Mouse (Mus musculus) lung, embryonic 15.5 days (tissue): ENCODE measurements around the gene Gys2. TPM values are rescaled to one million over a fixed set of nuclear protein-coding genes. Genes with fewer than 3 reads are reported as not detected.

Source experiments
- ATAC-seq: fragments of 200-750 bp; cut with Nextera tagmentation; 2 replicates; pipeline ENCODE4 v1.8.0; 2017; ENCODE audit warnings: moderate number of reproducible peaks, borderline replicate concordance; ENCODE audit not compliant: low FRiP score, low TSS enrichment; ENCODE audit errors: extremely low read depth
- H3K27ac ChIP-seq: fragments of 300-500 bp; sonication (generic); 2 replicates; pipeline ENCODE4 v1.5.1; 2015; ENCODE audit warnings: moderate library complexity, mild to moderate bottlenecking, inconsistent platforms
- H3K27me3 ChIP-seq: fragments of 300-500 bp; sonication (generic); 2 replicates; pipeline ENCODE4 v1.6.1; 2015; ENCODE audit warnings: inconsistent platforms
- H3K36me3 ChIP-seq: fragments of 300-500 bp; sonication (generic); 2 replicates; pipeline ENCODE4 v1.6.1; 2015; ENCODE audit warnings: inconsistent platforms
- H3K4me1 ChIP-seq: fragments of 300-500 bp; sonication (generic); 2 replicates; pipeline ENCODE4 v1.6.1; 2015; ENCODE audit warnings: inconsistent platforms
- H3K4me2 ChIP-seq: fragments of 300-500 bp; sonication (generic); 2 replicates; pipeline ENCODE4 v1.6.1; 2015; ENCODE audit warnings: inconsistent platforms, mild to moderate bottlenecking, moderate library complexity
- H3K4me3 ChIP-seq: fragments of 300-500 bp; sonication (generic); 2 replicates; pipeline ENCODE4 v1.5.1; 2015; ENCODE audit warnings: mild to moderate bottlenecking, inconsistent platforms
- H3K9ac ChIP-seq: fragments of 300-500 bp; sonication (generic); 2 replicates; pipeline ENCODE4 v1.6.1; 2015; ENCODE audit warnings: inconsistent platforms
- H3K9me3 ChIP-seq: fragments of 300-500 bp; sonication (generic); 2 replicates; pipeline ENCODE4 v1.6.1; 2016; ENCODE audit warnings: inconsistent platforms
- WGBS: fragments of 180-500 bp; shearing (Covaris S2); methylation state at CpG from one replicate; pipeline ENCODE4 v1.1.7; 2015; 5-methylcytosine and 5-hydroxymethylcytosine counted together
- polyA plus RNA-seq: library from polyadenylated mRNA; unstranded; fragments of >200 nt; fragmentation: Nextera tagmentation; extraction: Ambion mirVana; gene quantifications from 2 replicates; pipeline ENCODE4 v1.2.1, GENCODE M21; 2015

Gys2 gene
- polyA plus RNA-seq, 1 experiment from 2014 or later, result 0.10 TPM

DNA sequence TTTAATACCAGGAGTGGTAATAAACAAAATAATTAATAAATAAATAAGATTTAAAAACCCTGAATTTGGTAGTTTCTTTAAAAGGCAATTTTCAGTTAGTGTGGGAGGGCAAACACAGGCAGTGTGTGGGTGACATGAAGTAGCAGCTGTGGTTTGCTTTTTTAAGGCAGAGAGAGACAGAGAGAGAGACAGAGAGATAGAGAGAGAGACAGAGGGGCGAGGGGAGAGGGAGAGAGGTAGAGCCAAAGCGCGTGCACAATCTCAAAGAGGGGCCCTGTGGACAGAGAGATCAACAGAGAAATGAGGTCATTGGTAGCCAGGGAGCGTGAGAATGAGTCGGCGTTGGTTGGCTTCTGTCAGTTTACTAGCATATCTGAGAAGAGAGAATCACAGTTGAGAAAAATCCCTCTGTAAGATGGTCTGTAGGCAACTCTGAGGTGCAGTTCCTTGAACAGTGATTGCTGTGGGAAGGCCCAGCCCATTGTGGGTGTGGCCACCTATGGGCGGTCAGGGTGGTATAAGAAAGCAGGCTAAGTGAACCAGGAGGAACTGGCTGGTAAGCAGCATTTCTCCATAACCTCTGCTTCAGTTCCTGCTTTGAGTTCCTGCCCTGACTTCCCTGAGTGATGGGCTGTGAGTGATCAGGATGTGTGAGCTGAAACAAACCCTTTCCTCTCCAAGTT, 17.5 kb downstream of the Gys2 start:
- 60% methylated on average over 7 of the region's 7 CpGs for WGBS
- H3K9me3 ChIP-seq, result no peaks in the 10 kb centered on the region
- peak; percentile 69; the same call in 1 of the 2 replicates for ATAC-seq
- H3K4me3 ChIP-seq, result no peak overlapping the region
- no peaks in the 10 kb centered on the region for H3K4me1 ChIP-seq
- H3K4me2 ChIP-seq, result no peak overlapping the region
- H3K9ac ChIP-seq, result no peak overlapping the region
- no peaks in the 10 kb centered on the region for H3K27me3 ChIP-seq
- H3K36me3 ChIP-seq, result no peaks in the 10 kb centered on the region
- H3K27ac ChIP-seq, result no peak overlapping the region

DNA sequence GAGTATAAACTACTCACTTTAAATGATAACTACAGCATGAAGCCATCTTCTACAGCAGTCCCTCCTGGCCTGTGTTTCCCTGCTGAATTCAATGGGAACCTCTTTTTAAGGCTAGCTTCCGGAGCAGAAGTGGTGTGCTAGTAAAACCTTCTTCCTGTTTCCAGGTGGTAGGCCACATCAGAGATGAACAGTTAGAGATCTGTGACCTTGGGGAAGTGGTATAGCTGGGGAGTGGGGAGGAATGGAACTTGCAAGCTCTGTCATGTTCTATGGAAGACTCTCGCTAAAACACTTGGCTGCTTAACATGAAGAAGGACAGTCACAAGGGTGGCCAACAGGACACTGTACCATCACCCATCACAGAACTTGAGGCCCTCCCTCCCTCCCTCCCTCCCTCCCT, 19.6 kb downstream of the Gys2 start:
- Histone ChIP-seq H3K9me3 (no peaks in the 10 kb centered on the region), H3K4me2 (no peak overlapping the region), H3K36me3 (no peaks in the 10 kb centered on the region), H3K4me1 (no peaks in the 10 kb centered on the region), H3K27me3 (no peaks in the 10 kb centered on the region), H3K27ac (no peak overlapping the region), H3K4me3 (no peak overlapping the region), H3K9ac (no peak overlapping the region)
- no peak for ATAC-seq
- 82% methylated on average over 2 of the region's 2 CpGs for WGBS

DNA sequence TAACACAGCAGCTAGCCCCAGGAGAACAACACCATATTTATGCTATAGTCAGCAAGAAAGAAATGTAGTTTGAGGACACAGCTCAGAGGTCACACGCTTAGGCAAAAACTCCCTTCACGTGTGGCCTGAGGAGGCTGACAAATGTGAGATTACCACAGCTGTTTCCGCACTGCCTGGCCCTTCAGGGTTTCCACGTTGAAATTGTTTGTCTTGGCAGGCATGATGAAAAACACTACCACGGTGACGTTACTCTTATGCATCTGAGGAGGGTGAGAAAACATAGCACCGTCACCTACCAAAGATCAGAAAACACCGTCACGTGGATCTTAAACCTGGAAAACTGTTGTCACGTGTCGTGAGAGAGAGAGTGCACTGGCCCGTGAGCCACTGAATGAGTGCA, 21.5 kb downstream of the Gys2 start:
- no peak overlapping the region for H3K4me2 ChIP-seq
- H3K9me3 ChIP-seq, result no peaks in the 10 kb centered on the region
- H3K4me1 ChIP-seq, result no peaks in the 10 kb centered on the region
- no peak overlapping the region for H3K4me3 ChIP-seq
- H3K9ac ChIP-seq, result no peak overlapping the region
- no peaks in the 10 kb centered on the region for H3K36me3 ChIP-seq
- WGBS, result 58% methylated on average over 12 of the region's 12 CpGs
- H3K27ac ChIP-seq, result no peak overlapping the region
- no peak for ATAC-seq
- H3K27me3 ChIP-seq, result no peaks in the 10 kb centered on the region

DNA sequence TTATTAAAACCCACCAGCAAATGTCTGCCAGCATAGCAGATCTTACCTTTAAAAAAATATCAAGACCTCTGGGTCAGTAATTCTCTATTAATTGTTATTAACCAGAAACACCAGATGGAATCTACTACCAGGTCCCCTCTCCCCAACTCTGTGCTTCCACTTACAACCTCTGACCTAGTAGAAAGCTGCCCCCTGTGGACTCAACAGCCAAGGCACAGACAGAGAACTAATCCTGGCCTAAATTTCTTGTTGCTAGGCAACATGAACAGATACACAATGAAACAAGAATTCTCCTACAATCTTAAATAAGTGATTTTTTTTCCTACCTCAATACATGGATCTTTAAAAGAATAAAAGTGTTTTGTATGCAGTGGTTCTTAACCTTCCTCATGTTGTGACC, 43.8 kb downstream of the Gys2 start:
- no peak for ATAC-seq
- H3K27me3 ChIP-seq, result no peaks in the 10 kb centered on the region
- H3K9ac ChIP-seq, result no peak overlapping the region
- H3K9me3 ChIP-seq, result no peaks in the 10 kb centered on the region
- H3K27ac ChIP-seq, result no peak overlapping the region
- H3K36me3 ChIP-seq, result no peaks in the 10 kb centered on the region
- no peak overlapping the region for H3K4me2 ChIP-seq
- no peak overlapping the region for H3K4me3 ChIP-seq
- H3K4me1 ChIP-seq, result no peaks in the 10 kb centered on the region

DNA sequence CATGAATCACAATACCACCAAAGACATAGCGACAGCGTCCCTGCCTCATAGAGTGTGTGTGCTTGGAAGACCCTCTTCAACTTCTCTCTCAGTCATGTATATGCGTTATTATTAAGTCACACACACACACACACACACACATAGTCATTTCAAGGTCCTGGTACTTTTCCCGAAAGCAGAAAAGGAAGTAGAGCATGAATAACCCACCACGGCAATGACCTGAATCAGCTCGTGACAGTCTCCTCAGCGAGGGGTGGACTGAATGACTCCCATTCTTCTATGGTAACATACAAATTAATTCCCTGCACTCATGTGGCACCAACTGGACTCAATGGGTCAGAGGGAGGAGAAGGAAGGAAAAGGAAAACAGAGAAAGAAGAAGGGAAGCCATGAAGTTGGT, 47.9 kb downstream of the Gys2 start:
- Histone ChIP-seq H3K4me2 (no peak overlapping the region), H3K4me1 (no peaks in the 10 kb centered on the region), H3K4me3 (no peak overlapping the region), H3K9ac (no peak overlapping the region), H3K9me3 (no peaks in the 10 kb centered on the region), H3K27me3 (no peaks in the 10 kb centered on the region), H3K27ac (no peak overlapping the region), H3K36me3 (no peaks in the 10 kb centered on the region)
- ATAC-seq, result no peak
- 67% methylated on average over 7 of the region's 7 CpGs for WGBS

DNA sequence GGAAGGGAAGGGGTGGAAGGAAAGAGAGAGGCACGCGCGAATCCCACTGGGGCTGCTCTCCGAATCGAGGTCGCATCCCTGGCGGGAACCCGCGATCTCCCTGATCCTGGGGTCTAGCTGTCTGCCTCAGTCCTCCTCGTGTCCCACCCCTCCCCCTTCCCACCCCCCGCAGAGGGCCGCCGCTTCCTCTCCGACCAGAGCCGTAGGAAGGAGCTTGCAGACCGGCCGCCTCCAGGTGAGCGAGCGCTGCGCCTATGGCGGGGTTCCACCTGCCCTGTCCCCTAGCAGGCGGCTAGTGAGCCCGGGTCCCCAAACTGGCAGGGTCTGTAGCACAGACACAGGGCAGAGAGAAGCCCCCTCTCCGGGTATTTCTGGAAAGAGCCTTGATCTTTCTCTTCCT, 58.3 kb downstream of the Gys2 start:
- H3K4me3 ChIP-seq, result peak overlapping the region; percentile 22
- H3K27ac ChIP-seq, result no peak overlapping the region
- H3K9me3 ChIP-seq, result no peaks in the 10 kb centered on the region
- peaks cover 10% of the 10 kb centered on the region for H3K4me1 ChIP-seq
- 0 out of 2 replicates have a peak, but pooled peaks have one; percentile 14 for ATAC-seq
- H3K9ac ChIP-seq, result no peak overlapping the region; the same call in 1 of the 2 replicates
- H3K4me2 ChIP-seq, result peak overlapping the region; percentile 45
- no peaks in the 10 kb centered on the region for H3K36me3 ChIP-seq
- H3K27me3 ChIP-seq, result peaks cover 29% of the 10 kb centered on the region
- 2% methylated on average over 15 of the region's 24 CpGs for WGBS

DNA sequence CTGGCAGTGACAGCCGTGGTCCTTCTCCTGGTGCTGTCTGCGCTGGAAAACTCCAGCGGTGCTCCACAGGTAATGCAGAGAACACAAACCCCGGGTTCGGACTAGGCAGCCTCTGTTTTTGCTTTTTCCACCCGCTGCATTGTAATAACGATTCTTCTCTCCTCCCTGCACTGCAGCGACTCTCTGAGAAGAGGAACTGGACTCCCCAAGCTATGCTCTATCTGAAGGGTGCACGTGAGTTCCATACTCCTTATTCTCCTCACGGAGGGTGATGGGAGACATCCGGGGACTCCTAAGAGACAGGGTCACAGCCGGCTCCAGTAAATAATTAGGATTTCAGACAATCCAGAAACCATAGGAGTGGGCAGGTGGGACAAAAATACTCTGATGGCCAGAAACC, 59.1 kb downstream of the Gys2 start:
- H3K9me3 ChIP-seq, result no peaks in the 10 kb centered on the region
- H3K27me3 ChIP-seq, result peaks cover 29% of the 10 kb centered on the region
- no peak overlapping the region for H3K9ac ChIP-seq
- peaks cover 10% of the 10 kb centered on the region for H3K4me1 ChIP-seq
- H3K27ac ChIP-seq, result no peak overlapping the region
- H3K36me3 ChIP-seq, result no peaks in the 10 kb centered on the region
- H3K4me3 ChIP-seq, result no peak overlapping the region
- WGBS, result 15% methylated on average over 12 of the region's 12 CpGs
- H3K4me2 ChIP-seq, result no peak overlapping the region; the same call in 1 of the 2 replicates
- no peak for ATAC-seq

DNA sequence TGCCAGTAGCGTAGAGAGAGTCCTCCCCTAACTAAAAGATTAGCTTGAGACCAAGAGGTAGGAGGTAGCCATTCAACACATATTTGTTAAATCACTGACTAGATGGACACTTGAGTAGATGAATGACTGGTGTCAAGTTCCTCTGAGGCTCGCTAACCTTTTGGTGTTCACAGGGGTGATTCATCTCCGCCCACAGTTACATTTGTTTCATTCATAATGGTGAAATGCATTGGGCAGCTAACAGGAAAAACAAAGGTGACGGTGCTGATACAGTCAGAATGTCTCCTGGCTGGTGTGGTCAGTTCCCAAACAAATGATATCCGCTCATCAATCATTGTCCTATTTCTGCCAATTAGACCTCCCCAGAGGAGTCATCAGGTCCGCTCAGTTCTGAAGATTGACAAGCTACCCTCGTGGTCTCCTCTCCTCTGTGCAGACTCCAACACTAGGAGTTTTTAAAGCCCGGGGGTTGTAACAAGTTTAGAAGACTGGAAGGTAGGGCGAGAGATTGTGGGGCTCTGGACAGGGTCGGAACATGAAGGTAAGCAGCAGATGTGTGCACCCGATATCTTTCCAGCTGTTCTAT, 59.9 kb downstream of the Gys2 start, which contains the start of gene Spx:
Gene Spx, plus strand, starts transcription at position 536 of the 586 bp plus-strand sequence.
- Histone ChIP-seq H3K27ac (peak within 1 kb of the TSS; percentile 16; the same call in 1 of the 2 replicates), H3K36me3 (no peaks in the 10 kb centered on the region), H3K4me1 (peaks cover 10% of the 10 kb centered on the region), H3K9ac (no peak within 1 kb of the TSS), H3K4me2 (peak within 1 kb of the TSS; percentile 45; the same call in 1 of the 2 replicates), H3K4me3 (no peak within 1 kb of the TSS), H3K9me3 (no peaks in the 10 kb centered on the region), H3K27me3 (peaks cover 29% of the 10 kb centered on the region)
- no peak for ATAC-seq
- WGBS, result 48% methylated on average over 11 of the region's 11 CpGs

DNA sequence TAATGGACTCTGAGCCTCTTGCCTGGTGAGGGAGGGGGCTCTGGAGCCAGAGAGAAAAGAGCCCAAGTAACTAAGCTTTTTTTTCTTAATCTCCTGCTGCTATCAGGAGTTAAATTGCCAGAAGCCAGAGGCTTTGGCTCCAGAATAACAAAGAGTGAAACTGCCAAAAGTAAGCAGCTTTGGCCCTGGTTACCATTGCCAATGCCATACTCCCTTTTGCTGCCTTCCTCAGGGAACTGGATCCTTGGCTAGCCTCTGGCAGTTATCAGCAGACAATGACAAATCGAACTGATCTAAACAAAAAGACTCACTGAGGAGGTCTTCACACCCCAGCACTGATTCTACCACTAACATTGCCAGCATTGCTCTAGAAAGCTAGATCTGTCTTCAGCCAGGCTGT, 61.8 kb downstream of the Gys2 start:
- Histone ChIP-seq H3K36me3 (no peaks in the 10 kb centered on the region), H3K9me3 (no peaks in the 10 kb centered on the region), H3K4me1 (peaks cover 10% of the 10 kb centered on the region), H3K27me3 (peaks cover 29% of the 10 kb centered on the region), H3K4me3 (no peak overlapping the region), H3K9ac (no peak overlapping the region), H3K27ac (no peak overlapping the region), H3K4me2 (no peak overlapping the region)
- no peak for ATAC-seq
- 30% methylated on average over 1 of the region's 1 CpGs for WGBS

DNA sequence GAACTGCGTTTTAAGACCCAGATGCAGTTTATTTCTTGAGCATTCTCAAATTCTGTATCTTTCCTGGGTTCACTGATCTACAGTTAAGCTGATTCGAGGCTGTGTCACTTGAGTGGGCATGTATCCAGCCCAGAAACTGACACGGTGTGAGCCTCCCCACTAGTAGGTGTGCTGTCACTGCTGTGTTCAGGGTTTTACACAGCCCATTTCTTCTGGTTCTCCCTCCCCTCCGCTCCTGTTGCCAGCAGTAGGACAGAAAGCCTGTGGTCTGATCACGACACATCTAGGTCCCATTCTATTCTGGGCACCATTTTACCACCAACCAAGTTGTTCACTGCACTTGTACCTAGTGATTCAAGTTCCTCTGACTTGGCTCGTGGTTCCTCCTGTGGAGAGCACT, 77.2 kb downstream of the Gys2 start:
- Histone ChIP-seq H3K4me3 (no peak overlapping the region), H3K9ac (no peak overlapping the region), H3K27ac (no peak overlapping the region), H3K9me3 (no peaks in the 10 kb centered on the region), H3K4me1 (no peaks in the 10 kb centered on the region), H3K36me3 (peaks cover 43% of the 10 kb centered on the region), H3K27me3 (no peaks in the 10 kb centered on the region), H3K4me2 (no peak overlapping the region)
- WGBS, result 89% methylated on average over 6 of the region's 6 CpGs
- no peak for ATAC-seq

DNA sequence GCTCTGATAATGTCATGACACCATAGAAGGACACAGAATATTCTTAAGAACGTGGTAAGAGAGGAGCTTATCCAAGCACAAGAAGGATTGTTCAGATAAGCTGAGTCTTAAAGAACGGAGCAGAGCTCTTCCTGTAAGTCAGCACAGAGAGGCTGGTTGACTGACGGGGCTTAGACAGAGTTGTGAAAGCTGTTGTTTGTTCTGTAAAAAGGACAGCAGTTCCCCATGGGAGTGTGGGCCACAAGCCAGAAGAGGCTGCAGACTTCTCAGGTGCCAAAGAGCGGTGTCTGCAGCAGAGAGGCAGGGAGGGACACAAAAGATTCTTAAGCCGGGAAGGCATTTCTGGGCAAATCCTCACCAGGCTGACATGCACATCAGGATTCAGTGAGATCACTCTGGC, 78.2 kb downstream of the Gys2 start:
- H3K4me2 ChIP-seq, result no peak overlapping the region
- no peaks in the 10 kb centered on the region for H3K4me1 ChIP-seq
- peaks cover 37% of the 10 kb centered on the region for H3K36me3 ChIP-seq
- ATAC-seq, result no peak
- 80% methylated on average over 5 of the region's 5 CpGs for WGBS
- no peak overlapping the region for H3K27ac ChIP-seq
- H3K4me3 ChIP-seq, result no peak overlapping the region
- H3K9ac ChIP-seq, result no peak overlapping the region
- no peaks in the 10 kb centered on the region for H3K27me3 ChIP-seq
- no peaks in the 10 kb centered on the region for H3K9me3 ChIP-seq

DNA sequence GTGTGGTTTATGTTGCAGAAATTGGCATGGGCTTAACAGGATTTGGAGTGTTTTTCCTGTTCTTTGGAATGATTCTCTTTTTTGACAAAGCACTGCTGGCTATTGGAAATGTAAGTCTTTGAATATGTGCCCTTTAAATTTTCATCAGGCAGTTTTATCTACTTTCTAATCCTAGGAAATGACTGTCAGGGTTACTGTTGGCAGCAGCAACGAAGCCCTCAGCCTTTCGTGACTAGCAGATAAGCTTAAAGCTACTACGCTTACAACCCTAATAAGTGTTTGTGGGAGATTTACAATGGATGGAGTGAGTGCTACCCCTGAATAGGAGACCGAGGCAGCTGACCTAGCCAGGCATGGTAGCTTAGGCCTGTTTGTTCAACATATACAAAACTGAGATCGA, 80.6 kb downstream of the Gys2 start:
- no peak for ATAC-seq
- no peaks in the 10 kb centered on the region for H3K27me3 ChIP-seq
- peaks cover 37% of the 10 kb centered on the region for H3K36me3 ChIP-seq
- peaks cover 9% of the 10 kb centered on the region for H3K4me1 ChIP-seq
- H3K4me3 ChIP-seq, result no peak overlapping the region
- H3K27ac ChIP-seq, result no peak overlapping the region
- H3K4me2 ChIP-seq, result no peak overlapping the region
- no peaks in the 10 kb centered on the region for H3K9me3 ChIP-seq
- H3K9ac ChIP-seq, result no peak overlapping the region
- 85% methylated on average over 5 of the region's 5 CpGs for WGBS
